Mouse (Mus musculus) naive thymus-derived CD4-positive, alpha-beta T cell, adult 2 months (primary cell): ENCODE measurements around the gene Mrpl41.
"Not testable (repeated sequence)": the region's sequence is repeated elsewhere in the genome, so short reads cannot be mapped to it uniquely, and the experiment has no call there.

ENCODE experiments used
- DNase-seq: peaks from one replicate; pipeline ENCODE4 v3.0.0-alpha.2; 2011; ENCODE audit warnings: low read depth

The Mrpl41 gene

GRCm38 (mm10) chr2:24974906-24975703 is at the start of gene Mrpl41:
TSS of gene Mrpl41 (minus strand) at chr2:24975098.
- DNase-seq, result peak; percentile 95

- no peak for DNase-seq
These were observed 47.8 kb upstream of the Mrpl41 start for GRCm38 (mm10) chr2:25022678-25023077.

- DNase-seq, result peak; percentile 27
These were observed 33.4 kb upstream of the Mrpl41 start for GRCm38 (mm10) chr2:25008250-25008649.

- no peak for DNase-seq
These were observed 31.9 kb upstream of the Mrpl41 start for GRCm38 (mm10) chr2:25006767-25007166.

GRCm38 (mm10) chr2:25003946-25004786 is 29.3 kb upstream of the Mrpl41 start:
- DNase-seq, result no peak

GRCm38 (mm10) chr2:25000544-25001235 is 25.8 kb upstream of the Mrpl41 start:
- DNase-seq, result peak; percentile 38

GRCm38 (mm10) chr2:24996471-24996870 is 21.6 kb upstream of the Mrpl41 start:
- no peak for DNase-seq

GRCm38 (mm10) chr2:24995332-24995731 is 20.4 kb upstream of the Mrpl41 start:
- DNase-seq, result no peak

GRCm38 (mm10) chr2:24987762-24988161 is 12.9 kb upstream of the Mrpl41 start:
- DNase-seq, result no peak

GRCm38 (mm10) chr2:24976960-24977359 is 2.1 kb upstream of the Mrpl41 start:
- peak; percentile 21 for DNase-seq

GRCm38 (mm10) chr2:24975704-24976297 is 903 bp upstream of the Mrpl41 start, which contains the start of gene Pnpla7:
TSS of gene Pnpla7 (plus strand) at chr2:24976033.
- peak; percentile 90 for DNase-seq

- not testable (repeated sequence) for DNase-seq
These were observed 446 bp downstream of the Mrpl41 start for GRCm38 (mm10) chr2:24974452-24974851.

GRCm38 (mm10) chr2:24970386-24970785 is 4.5 kb downstream of the Mrpl41 start:
- DNase-seq, result no peak

GRCm38 (mm10) chr2:24962304-24963000 is 12.4 kb downstream of the Mrpl41 start, which contains the start of gene Dph7:
TSS of gene Dph7 (plus strand) at chr2:24962400.
- DNase-seq, result peak; percentile 90

GRCm38 (mm10) chr2:24960910-24961309 is 14.0 kb downstream of the Mrpl41 start:
- DNase-seq, result no peak

- DNase-seq, result no peak
These were observed 22.3 kb downstream of the Mrpl41 start for GRCm38 (mm10) chr2:24952537-24953055.

GRCm38 (mm10) chr2:24950189-24950535 is 24.7 kb downstream of the Mrpl41 start:
- peak; percentile 50 for DNase-seq

GRCm38 (mm10) chr2:24949421-24950188 is 25.3 kb downstream of the Mrpl41 start, which contains the start of gene Zmynd19:
TSS of gene Zmynd19 (plus strand) at chr2:24949792.
- DNase-seq, result peak; percentile 98

- peak; percentile 69 for DNase-seq
These were observed 30.6 kb downstream of the Mrpl41 start for GRCm38 (mm10) chr2:24944304-24944703.

GRCm38 (mm10) chr2:24942092-24942491 is 32.8 kb downstream of the Mrpl41 start:
- DNase-seq, result no peak
